Comparison of ENCODE assay signal across 18 mouse cellular contexts in the genomic region with DNA sequence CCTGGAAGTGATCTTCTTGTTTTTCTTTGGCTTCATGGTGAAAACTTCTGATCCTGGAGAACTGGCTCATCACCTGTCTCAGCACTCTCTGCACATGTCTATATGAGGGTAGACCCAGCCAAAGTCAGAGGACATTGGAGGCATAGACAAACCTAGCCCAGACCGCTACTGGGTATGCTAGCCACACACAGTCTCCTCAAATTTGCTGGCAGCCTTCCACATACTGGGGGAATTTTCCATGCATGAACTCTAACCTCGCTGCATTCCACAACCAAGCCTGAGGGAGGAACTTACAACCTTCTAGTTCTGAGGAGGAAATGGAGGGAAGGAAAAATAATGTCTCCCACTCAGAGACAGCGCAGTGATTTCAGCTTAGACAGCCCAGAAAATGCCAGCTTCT. TPM values are rescaled to one million over a fixed set of nuclear protein-coding genes. Genes with fewer than 3 reads are reported as not detected.
DNase-seq lines count a peak whose midpoint lies in the region; ATAC-seq and TF ChIP-seq lines count a peak whose summit lies in the region.
"Had no signal": no experiment of that assay in that cellular context is flagged by ENCODE, and none has a peak within 500 bp of the region (broad histone marks: within the 10 kb centered on the region; RNA-seq: fewer than 3 reads in every experiment).

No protein-coding gene starts in this region.

- H3K27me3 ChIP-seq in lung, embryonic 14.5 days (ENCODE audit: insufficient read depth, low read length) = no peaks in the 10 kb centered on the region
- H3K27me3 ChIP-seq: embryonic facial prominence, embryonic 15.5 days; forebrain, embryonic 12.5 days; liver, embryonic 15.5 days had no signal

- WGBS in lung, embryonic 14.5 days = 60% methylated on average over 3 of the region's 3 CpGs

- H3K27ac ChIP-seq in lung, embryonic 14.5 days (ENCODE audit: low read depth) = no peak overlapping the region
- H3K27ac ChIP-seq: embryonic facial prominence, embryonic 15.5 days; forebrain, embryonic 12.5 days; liver, embryonic 15.5 days had no signal

- no peaks in the 10 kb centered on the region for H3K9me3 ChIP-seq in lung, embryonic 14.5 days (ENCODE audit: low read depth, low read length)
- H3K9me3 ChIP-seq: embryonic facial prominence, embryonic 15.5 days; liver, embryonic 15.5 days had no signal

- H3K4me1 ChIP-seq in lung, embryonic 14.5 days (ENCODE audit: insufficient read depth) = no peaks in the 10 kb centered on the region
- H3K4me1 ChIP-seq: embryonic facial prominence, embryonic 15.5 days; forebrain, embryonic 12.5 days; liver, embryonic 15.5 days had no signal

- no peak overlapping the region for H3K4me3 ChIP-seq in lung, embryonic 14.5 days (ENCODE audit: low read depth, low read length)
- H3K4me3 ChIP-seq: embryonic facial prominence, embryonic 15.5 days; forebrain, embryonic 12.5 days; liver, embryonic 15.5 days had no signal

- no peak for ATAC-seq in lung, embryonic 14.5 days (ENCODE audit: insufficient read depth)
- ATAC-seq: intestine, postnatal 0 days had no signal

- peak; percentile 72 for DNase-seq in 3T3-L1 (ENCODE audit: low read depth, low spot score)
- DNase-seq in Muller cell, postnatal 12 days (ENCODE audit: inconsistent ontology term) = peak; percentile 70
- DNase-seq in kidney, adult 9 months = peak; percentile 91
- DNase-seq in lung, embryonic 14.5 days = peak; percentile 72
- DNase-seq in cerebellum, postnatal 14 days = no peak
- DNase-seq in thymus, postnatal 14 days = no peak
- DNase-seq in thymus, postnatal 36 days = no peak
- DNase-seq in cerebellum, postnatal 25 days = no peak
- DNase-seq: adrenal gland, adult 8-10 months; cerebellum, postnatal 36 days; left cerebral cortex, postnatal 4 days; right cerebral cortex, postnatal 14 days; thymus, adult 2 months had no signal

- no peak for TF ChIP-seq CTCF in lung, embryonic 14.5 days (IDR thresholded peaks at IDR 0.05; ENCODE audit: low read depth)

- no peaks in the 10 kb centered on the region for H3K36me3 ChIP-seq in lung, embryonic 14.5 days (ENCODE audit: insufficient read depth)
- H3K36me3 ChIP-seq: embryonic facial prominence, embryonic 15.5 days; forebrain, embryonic 12.5 days; liver, embryonic 15.5 days had no signal

- no peak overlapping the region for H3K9ac ChIP-seq in lung, embryonic 14.5 days
- H3K9ac ChIP-seq: embryonic facial prominence, embryonic 15.5 days; forebrain, embryonic 12.5 days; liver, embryonic 15.5 days had no signal

- no peak overlapping the region for H3K4me2 ChIP-seq in lung, embryonic 14.5 days
- H3K4me2 ChIP-seq: embryonic facial prominence, embryonic 15.5 days; forebrain, embryonic 12.5 days; liver, embryonic 15.5 days; midbrain, embryonic 11.5 days had no signal

RNA-seq across cellular contexts. Expression of a gene that starts 31.7 kb away (rescaled TPM):
- polyA plus RNA-seq in lung, embryonic 14.5 days (2014; fragmentation: Nextera tagmentation; extraction: Ambion mirVana) = 1.6 and 2.4 TPM in 2 replicates

RNA-seq across cellular contexts. Expression of a gene that starts 52.8 kb away (rescaled TPM):
- polyA plus RNA-seq in lung, embryonic 14.5 days (2014; fragmentation: Nextera tagmentation; extraction: Ambion mirVana) = 30.9 and 39.9 TPM in 2 replicates

Comparison
In these comparisons a context has a peak if more than half of its experiments do, and no peak if none do; other contexts are left out.
1. DNase-seq: peak in 3T3-L1 (single experiment), Muller cell, postnatal 12 days (single experiment), kidney, adult 9 months (single experiment) and lung, embryonic 14.5 days (single experiment); none in cerebellum, postnatal 14 days (0 of 2), thymus, postnatal 14 days (single experiment), thymus, postnatal 36 days (0 of 2) and cerebellum, postnatal 25 days (0 of 2).